18 mouse cellular contexts compared by ENCODE assay signal in genomic region chr9:12313027-12313426, GRCm38 (mm10).
"Had no signal": no experiment of that assay in that cellular context is flagged by ENCODE, and none has a peak within 500 bp of the region (broad histone marks: within the 10 kb centered on the region; RNA-seq: fewer than 3 reads in every experiment).

No protein-coding gene starts in this region.

- H3K27ac ChIP-seq: midbrain, embryonic 10.5 days; midbrain, embryonic 12.5 days; neural tube, embryonic 13.5 days; neural tube, embryonic 15.5 days had no signal

- H3K9ac ChIP-seq: lung, embryonic 14.5 days; midbrain, embryonic 12.5 days; neural tube, embryonic 13.5 days; neural tube, embryonic 15.5 days had no signal

- H3K4me1 ChIP-seq: midbrain, embryonic 10.5 days; midbrain, embryonic 12.5 days; neural tube, embryonic 13.5 days; neural tube, embryonic 15.5 days had no signal

- ATAC-seq: midbrain, embryonic 16.5 days had no signal

- H3K9me3 ChIP-seq: midbrain, embryonic 10.5 days; midbrain, embryonic 12.5 days; neural tube, embryonic 13.5 days; neural tube, embryonic 15.5 days had no signal

- H3K4me2 ChIP-seq: lung, embryonic 14.5 days; midbrain, embryonic 12.5 days; neural tube, embryonic 13.5 days; neural tube, embryonic 15.5 days had no signal

- DNase-seq: lung, embryonic 14.5 days; lung, postnatal 10 days; lung, postnatal 4 days; midbrain, embryonic 14.5 days; retina, postnatal 1 day; right cerebral cortex, adult 18-20 months; right cerebral cortex, postnatal 25 days; right cerebral cortex, postnatal 4 days; spleen, adult 18-20 months; thymus, adult 18-20 months; thymus, postnatal 14 days; thymus, postnatal 36 days had no signal

- H3K4me3 ChIP-seq: midbrain, embryonic 10.5 days; midbrain, embryonic 12.5 days; myocyte; neural tube, embryonic 13.5 days; neural tube, embryonic 15.5 days had no signal

- H3K27me3 ChIP-seq: midbrain, embryonic 12.5 days; neural tube, embryonic 13.5 days; neural tube, embryonic 15.5 days had no signal

- H3K36me3 ChIP-seq: midbrain, embryonic 10.5 days; midbrain, embryonic 12.5 days; neural tube, embryonic 13.5 days; neural tube, embryonic 15.5 days had no signal
